Mouse (Mus musculus): ENCODE data around the gene Stk11. TPM values are rescaled to one million over a fixed set of nuclear protein-coding genes. Genes with fewer than 3 reads are reported as not detected.

Gene Stk11
- total RNA-seq, 1 experiment, result 124 TPM

DNA sequence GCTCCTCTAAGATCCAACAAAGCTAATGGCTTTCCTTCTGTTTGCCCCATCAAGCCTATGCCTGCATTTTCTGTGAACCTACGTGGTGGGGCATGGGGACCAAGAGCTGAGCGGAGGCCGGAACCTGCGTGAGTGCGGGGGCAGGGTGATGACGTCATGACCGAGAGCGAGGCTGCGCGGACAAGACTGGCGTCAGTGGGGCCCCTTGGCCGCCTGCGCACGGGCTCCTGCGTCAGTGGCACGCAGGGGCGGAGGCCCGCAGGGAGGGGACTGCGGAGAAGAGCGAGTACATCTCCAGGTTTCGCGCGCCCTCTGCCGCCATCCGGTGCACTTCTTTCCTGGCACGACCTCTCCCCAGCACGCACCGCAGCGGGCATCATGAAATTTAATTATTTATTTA is 25.6 kb downstream of the Stk11 start:
- Histone ChIP-seq H3K4me1 (ENCODE audit: control insufficient read depth in 2 of 2, insufficient read depth in 2 of 2, low read length in 2 of 2, poor library complexity in 1 of 2) (peaks cover 2 to 24% of the 10 kb centered on the region in 2 experiments; a peak in 3 of 4 replicates), H3K4me3 (ENCODE audit: insufficient read depth in 1 of 2, low read depth in 1 of 2, low read length in 2 of 2, poor library complexity in 1 of 2, severe bottlenecking in 1 of 2) (peak overlapping the region; percentile 49 to 96), H3K36me3 (ENCODE audit: control insufficient read depth, insufficient read depth, low read length, poor library complexity, severe bottlenecking) (peaks cover 26% of the 10 kb centered on the region), H3K9me3 (ENCODE audit: control insufficient read depth, insufficient read depth, low read depth, low read length) (no peaks in the 10 kb centered on the region), H3K9ac (ENCODE audit: insufficient read depth, low read depth, low read length, poor library complexity, severe bottlenecking) (peak overlapping the region; percentile 54; the same call in 1 of the 2 replicates), H3K27ac (ENCODE audit: insufficient read depth, low read depth, low read length, poor library complexity, severe bottlenecking) (no peak overlapping the region)
- TF ChIP-seq HCFC1 (IDR thresholded peaks at IDR 0.05; ENCODE audit: borderline replicate concordance, insufficient read depth, low read length) (peak; percentile 77), CHD2 (IDR thresholded peaks at IDR 0.05; ENCODE audit: low read depth, low read length) (no peak)
- in situ Hi-C loops (cut with MboI; ENCODE audit: low sequenced_read_pairs in 2 of 2, unreplicated experiment in 2 of 2), result no loop called here
- DNase-seq (ENCODE audit: low read depth, low spot score), result peak; percentile 76

DNA sequence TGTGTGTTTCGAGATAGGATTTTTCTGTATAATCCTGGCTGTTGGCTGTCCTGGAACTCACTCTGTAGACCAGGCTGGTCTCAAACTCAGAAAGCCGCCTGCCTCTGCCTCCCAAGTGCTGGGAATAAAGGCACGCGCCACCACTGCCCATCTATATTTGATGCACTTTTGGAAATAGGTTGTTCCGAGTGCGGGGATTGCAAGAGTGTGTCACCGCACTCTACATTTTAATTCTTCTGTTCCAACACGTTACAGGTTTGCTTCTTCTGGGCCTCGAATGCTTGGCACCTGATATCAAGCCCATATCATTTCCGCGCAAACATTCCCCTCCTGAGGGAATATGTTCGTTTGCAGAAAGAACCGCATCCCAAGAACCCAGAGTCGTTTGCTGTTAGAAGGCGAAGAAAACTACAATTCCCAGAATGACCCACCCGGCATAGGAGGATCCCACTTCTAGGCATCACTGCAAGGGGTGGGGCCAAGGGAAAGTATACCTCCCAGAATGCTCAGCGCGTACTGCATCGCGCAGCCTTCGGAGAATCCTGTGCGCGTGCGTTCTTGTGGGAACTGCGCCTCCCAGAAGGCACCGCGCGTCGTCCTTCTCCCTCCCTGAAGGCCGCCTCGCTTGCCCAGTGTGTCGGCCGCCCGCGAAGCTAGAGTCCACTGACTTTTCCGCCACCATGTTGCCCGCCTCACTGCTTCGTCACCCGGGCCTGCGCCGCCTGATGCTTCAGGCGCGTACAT is 26.4 kb downstream of the Stk11 start:
- Histone ChIP-seq H3K4me3 (ENCODE audit: insufficient read depth in 1 of 2, low read depth in 1 of 2, low read length in 2 of 2, poor library complexity in 1 of 2, severe bottlenecking in 1 of 2) (peak overlapping the region; percentile 93 to 96), H3K9me3 (ENCODE audit: control insufficient read depth, insufficient read depth, low read depth, low read length) (no peaks in the 10 kb centered on the region), H3K9ac (ENCODE audit: insufficient read depth, low read depth, low read length, poor library complexity, severe bottlenecking) (peak overlapping the region; percentile 95), H3K27ac (ENCODE audit: insufficient read depth, low read depth, low read length, poor library complexity, severe bottlenecking) (peak overlapping the region; percentile 82), H3K36me3 (ENCODE audit: control insufficient read depth, insufficient read depth, low read length, poor library complexity, severe bottlenecking) (peaks cover 26% of the 10 kb centered on the region), H3K4me1 (ENCODE audit: control insufficient read depth in 2 of 2, insufficient read depth in 2 of 2, low read length in 2 of 2, poor library complexity in 1 of 2) (peaks cover 2 to 28% of the 10 kb centered on the region in 2 experiments; a peak in 3 of 4 replicates)
- in situ Hi-C loops (cut with MboI; ENCODE audit: low sequenced_read_pairs in 2 of 2, unreplicated experiment in 2 of 2), result no loop called here
- TF ChIP-seq MAFK (IDR thresholded peaks at IDR 0.05; ENCODE audit: insufficient read depth, low read depth, low read length) (0 out of 2 replicates have a peak, but pooled peaks have one; percentile 2), HCFC1 (IDR thresholded peaks at IDR 0.05; ENCODE audit: borderline replicate concordance, insufficient read depth, low read length) (peak; percentile 96), CHD2 (IDR thresholded peaks at IDR 0.05; ENCODE audit: low read depth, low read length) (no peak), ZNF384 (IDR thresholded peaks at IDR 0.05; ENCODE audit: low read depth, low read length) (no peak), ZC3H11A (IDR thresholded peaks at IDR 0.05; ENCODE audit: borderline replicate concordance, low read depth, low read length) (no peak)
- DNase-seq (ENCODE audit: low read depth, low spot score), result peak; percentile 97

- Histone ChIP-seq H3K4me3 (ENCODE audit: insufficient read depth in 1 of 2, low read depth in 1 of 2, low read length in 2 of 2, poor library complexity in 1 of 2, severe bottlenecking in 1 of 2) (peak overlapping the region; percentile 93 to 96), H3K9ac (ENCODE audit: insufficient read depth, low read depth, low read length, poor library complexity, severe bottlenecking) (peak overlapping the region; percentile 95), H3K9me3 (ENCODE audit: control insufficient read depth, insufficient read depth, low read depth, low read length) (no peaks in the 10 kb centered on the region), H3K27ac (ENCODE audit: insufficient read depth, low read depth, low read length, poor library complexity, severe bottlenecking) (peak overlapping the region; percentile 82), H3K36me3 (ENCODE audit: control insufficient read depth, insufficient read depth, low read length, poor library complexity, severe bottlenecking) (peaks cover 26% of the 10 kb centered on the region), H3K4me1 (ENCODE audit: control insufficient read depth in 2 of 2, insufficient read depth in 2 of 2, low read length in 2 of 2, poor library complexity in 1 of 2) (peaks cover 2 to 31% of the 10 kb centered on the region in 2 experiments; a peak in 3 of 4 replicates)
- no peak for DNase-seq (ENCODE audit: low read depth, low spot score)
- in situ Hi-C loops (cut with MboI; ENCODE audit: low sequenced_read_pairs in 2 of 2, unreplicated experiment in 2 of 2), result no loop called here
- TF ChIP-seq ZNF384 (IDR thresholded peaks at IDR 0.05; ENCODE audit: low read depth, low read length), result no peak
- no peak for TF ChIP-seq HCFC1 (IDR thresholded peaks at IDR 0.05; ENCODE audit: borderline replicate concordance, insufficient read depth, low read length)
- TF ChIP-seq CHD2 (IDR thresholded peaks at IDR 0.05; ENCODE audit: low read depth, low read length), result no peak
- TF ChIP-seq MAFK (IDR thresholded peaks at IDR 0.05; ENCODE audit: insufficient read depth, low read depth, low read length), result no peak
- no peak for TF ChIP-seq ZC3H11A (IDR thresholded peaks at IDR 0.05; ENCODE audit: borderline replicate concordance, low read depth, low read length)
These were observed 26.9 kb downstream of the Stk11 start for GRCm38 (mm10) chr10:80142530-80142925.

- Histone ChIP-seq H3K9me3 (ENCODE audit: control insufficient read depth, insufficient read depth, low read depth, low read length) (no peaks in the 10 kb centered on the region), H3K4me1 (ENCODE audit: control insufficient read depth in 2 of 2, insufficient read depth in 2 of 2, low read length in 2 of 2, poor library complexity in 1 of 2) (peaks cover 0 to 29% of the 10 kb centered on the region in 2 experiments; a peak in 3 of 4 replicates), H3K9ac (ENCODE audit: insufficient read depth, low read depth, low read length, poor library complexity, severe bottlenecking) (no peak overlapping the region), H3K36me3 (ENCODE audit: control insufficient read depth, insufficient read depth, low read length, poor library complexity, severe bottlenecking) (peaks cover 26% of the 10 kb centered on the region), H3K4me3 (ENCODE audit: insufficient read depth in 1 of 2, low read depth in 1 of 2, low read length in 2 of 2, poor library complexity in 1 of 2, severe bottlenecking in 1 of 2) (no peak overlapping the region), H3K27ac (ENCODE audit: insufficient read depth, low read depth, low read length, poor library complexity, severe bottlenecking) (no peak overlapping the region)
- DNase-seq (ENCODE audit: low read depth, low spot score), result no peak
- no peak for TF ChIP-seq ZC3H11A (IDR thresholded peaks at IDR 0.05; ENCODE audit: borderline replicate concordance, low read depth, low read length)
- TF ChIP-seq CHD2 (IDR thresholded peaks at IDR 0.05; ENCODE audit: low read depth, low read length), result no peak
- no peak for TF ChIP-seq MAFK (IDR thresholded peaks at IDR 0.05; ENCODE audit: insufficient read depth, low read depth, low read length)
- TF ChIP-seq ZNF384 (IDR thresholded peaks at IDR 0.05; ENCODE audit: low read depth, low read length), result no peak
- in situ Hi-C loops (cut with MboI; ENCODE audit: low sequenced_read_pairs in 2 of 2, unreplicated experiment in 2 of 2), result no loop called here
These were observed 28.1 kb downstream of the Stk11 start for GRCm38 (mm10) chr10:80143664-80144063.
